Mouse (Mus musculus): ENCODE measurements around the gene Hist1h2bm. TPM values are rescaled to one million over a fixed set of nuclear protein-coding genes. Genes with fewer than 3 reads are reported as not detected.
"Not testable (repeated sequence)": the region's sequence is repeated elsewhere in the genome, so short reads cannot be mapped to it uniquely, and the experiment has no call there.

Gene Hist1h2bm
- polyA plus RNA-seq, 1 experiment from 2014 or later, result 7.9 TPM

DNA sequence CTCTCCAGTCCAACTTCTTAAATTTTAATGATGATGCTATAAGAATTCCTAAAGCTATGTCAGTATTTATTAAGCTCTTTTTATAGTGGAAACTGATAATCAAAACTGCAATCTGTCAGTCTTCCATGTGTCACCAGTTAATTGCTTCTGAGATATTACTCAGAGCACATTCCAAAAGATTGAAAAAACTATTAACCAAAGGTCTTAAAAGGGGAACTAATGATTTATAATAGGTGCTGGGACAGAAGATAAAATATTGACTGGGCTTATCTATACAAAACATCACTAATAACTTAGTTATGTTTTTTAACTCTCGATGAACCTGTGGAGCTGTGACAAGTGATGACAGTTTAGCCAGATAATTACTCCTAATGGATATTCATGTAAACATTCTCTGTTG, 23.2 kb downstream of the Hist1h2bm start:
- 0 out of 2 replicates have a peak, but pooled peaks cover 3% of the 10 kb centered on the region for H3K4me1 ChIP-seq
- 94% methylated on average over 1 of the region's 1 CpGs for WGBS
- no peaks in the 10 kb centered on the region for H3K36me3 ChIP-seq
- H3K4me3 ChIP-seq, result no peak overlapping the region
- no peaks in the 10 kb centered on the region for H3K27me3 ChIP-seq (ENCODE audit: low read depth, poor library complexity, severe bottlenecking)
- no peak for DNase-seq (ENCODE audit: low spot score)
- no peak overlapping the region for H3K27ac ChIP-seq
- no peaks in the 10 kb centered on the region for H3K9me3 ChIP-seq (replicated peaks)

DNA sequence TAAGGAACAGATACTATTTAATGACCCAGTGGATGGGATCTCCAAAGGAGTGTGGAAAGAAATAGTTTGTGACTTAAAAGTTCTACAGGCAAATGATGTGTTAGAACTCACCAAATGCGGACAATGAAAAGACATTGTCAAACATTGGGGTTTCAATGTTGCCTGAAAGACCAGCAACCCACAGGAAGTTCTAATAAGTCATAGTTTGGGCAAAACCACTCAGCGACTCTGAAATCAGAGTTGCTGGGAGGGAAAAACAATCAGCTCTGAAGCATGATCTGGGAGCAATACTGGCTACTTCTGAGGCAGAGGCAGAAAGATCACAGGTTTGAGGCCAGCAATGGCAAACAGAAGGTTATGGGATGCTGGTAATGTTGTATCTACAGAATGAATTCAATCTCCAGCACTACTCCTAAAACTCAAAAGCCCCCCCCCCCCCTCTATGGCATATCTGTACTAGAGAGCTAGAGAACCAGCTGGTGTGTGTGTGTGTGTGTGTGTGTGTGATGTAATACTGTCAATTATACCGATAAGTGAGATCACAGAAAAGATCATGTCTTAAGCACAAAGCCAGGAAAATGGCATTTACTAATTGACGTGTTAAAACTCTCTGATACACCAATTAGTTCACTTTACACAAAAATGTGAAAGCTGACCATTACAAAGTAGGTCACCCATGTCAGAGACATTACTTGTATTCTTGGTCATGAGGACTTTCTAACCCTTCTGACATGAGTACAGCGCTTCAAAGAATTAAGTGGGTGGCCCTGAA, 27.7 kb downstream of the Hist1h2bm start:
- WGBS, result 8% methylated on average over 5 of the region's 5 CpGs
- Histone ChIP-seq H3K9me3 (replicated peaks) (no peaks in the 10 kb centered on the region), H3K27me3 (ENCODE audit: low read depth, poor library complexity, severe bottlenecking) (no peaks in the 10 kb centered on the region), H3K4me3 (peak overlapping the region; percentile 61), H3K36me3 (no peaks in the 10 kb centered on the region), H3K27ac (peak overlapping the region; percentile 92), H3K4me1 (peaks cover 22% of the 10 kb centered on the region)
- DNase-seq (ENCODE audit: low spot score), result peak; percentile 64

DNA sequence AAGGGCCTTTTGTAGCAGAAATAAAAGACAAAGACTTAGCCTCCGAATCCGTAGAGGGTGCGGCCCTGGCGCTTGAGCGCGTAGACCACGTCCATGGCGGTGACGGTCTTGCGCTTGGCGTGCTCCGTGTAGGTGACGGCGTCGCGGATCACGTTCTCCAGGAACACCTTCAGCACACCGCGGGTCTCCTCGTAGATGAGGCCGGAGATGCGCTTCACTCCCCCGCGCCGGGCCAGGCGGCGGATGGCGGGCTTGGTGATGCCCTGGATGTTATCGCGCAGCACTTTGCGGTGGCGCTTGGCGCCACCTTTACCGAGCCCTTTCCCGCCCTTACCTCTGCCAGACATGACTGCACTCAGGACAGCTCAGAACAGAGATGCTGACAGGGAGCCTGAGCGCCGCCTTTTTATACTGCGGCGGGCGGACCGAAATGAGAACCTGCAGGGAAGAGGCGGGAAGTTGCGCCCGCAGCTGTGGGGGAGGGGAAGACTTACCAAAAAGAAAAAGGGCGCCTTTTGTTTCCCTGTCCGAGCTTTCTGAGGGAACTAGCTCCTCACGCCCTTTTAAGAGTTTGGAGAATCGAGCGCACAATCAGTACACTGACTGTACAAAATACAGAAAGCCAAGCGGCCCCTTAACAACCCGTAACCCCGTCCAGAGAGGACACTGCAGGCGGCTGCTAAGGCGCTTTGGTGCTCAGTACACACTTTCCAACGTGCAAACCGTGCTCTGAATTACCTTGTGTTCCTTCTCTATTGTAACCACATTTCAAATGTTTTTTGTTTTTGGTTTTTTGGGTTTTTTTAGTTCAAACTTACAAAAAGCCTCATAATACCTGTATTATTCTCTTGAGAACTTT, 28.5 kb downstream of the Hist1h2bm start, which contains the start of gene Hist1h4k:
Hist1h4k (minus strand) TSS at position 347 of the 859 bp plus-strand sequence.
- DNase-seq (ENCODE audit: low spot score), result peak; percentile 97
- H3K27me3 ChIP-seq (ENCODE audit: low read depth, poor library complexity, severe bottlenecking); H3K36me3 ChIP-seq; H3K9me3 ChIP-seq (replicated peaks): not testable (repeated sequence)
- H3K4me1 ChIP-seq, result peaks cover 25% of the 10 kb centered on the region
- under 1% methylated on average over 52 of the region's 56 CpGs for WGBS
- peak within 1 kb of the TSS; percentile 92 for H3K27ac ChIP-seq
- H3K4me3 ChIP-seq, result peak within 1 kb of the TSS; percentile 61

DNA sequence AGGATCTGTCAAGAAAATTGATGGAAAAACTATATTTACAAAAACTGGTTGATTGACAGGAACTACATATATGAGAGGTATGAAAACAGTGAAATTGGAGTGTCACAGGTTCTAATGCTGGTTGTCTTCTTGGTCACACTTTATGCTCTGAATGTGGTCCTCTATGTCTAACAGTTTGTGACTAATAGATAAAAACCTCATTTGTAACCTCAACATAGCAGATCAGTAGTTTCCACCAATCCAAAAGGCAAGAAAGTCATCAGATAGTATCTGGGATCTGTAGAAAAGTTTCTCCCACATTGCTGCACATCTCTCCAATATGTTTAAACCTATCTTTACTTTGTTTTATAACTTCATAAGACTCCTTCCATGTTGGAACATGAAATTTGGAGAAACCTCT, 29.6 kb downstream of the Hist1h2bm start:
- peak overlapping the region; percentile 92 for H3K27ac ChIP-seq
- H3K9me3 ChIP-seq (replicated peaks), result no peaks in the 10 kb centered on the region
- no peaks in the 10 kb centered on the region for H3K36me3 ChIP-seq
- DNase-seq (ENCODE audit: low spot score), result no peak
- peak overlapping the region; percentile 61; the same call in 1 of the 2 replicates for H3K4me3 ChIP-seq
- peaks cover 27% of the 10 kb centered on the region for H3K4me1 ChIP-seq
- H3K27me3 ChIP-seq (ENCODE audit: low read depth, poor library complexity, severe bottlenecking), result no peaks in the 10 kb centered on the region

DNA sequence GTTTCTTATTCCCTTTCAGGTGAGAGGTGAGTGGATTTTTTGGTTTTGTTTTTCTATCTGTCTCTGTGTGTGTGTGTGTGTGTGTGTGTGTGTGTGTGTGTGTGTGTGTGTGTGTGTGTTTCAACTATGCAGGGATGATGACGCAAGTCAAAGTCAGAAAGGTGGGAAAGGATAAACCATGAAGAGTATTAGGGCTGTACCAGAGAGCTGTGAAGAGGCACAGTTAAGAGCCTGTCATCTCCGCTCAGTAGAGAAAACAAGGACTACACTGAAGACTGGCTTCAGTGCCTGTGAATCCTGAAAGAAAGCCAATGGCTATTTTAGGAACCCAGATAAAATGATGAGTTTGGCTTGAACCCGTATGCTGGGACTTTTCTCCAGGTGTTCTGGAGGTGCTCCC, 30.0 kb downstream of the Hist1h2bm start:
- Histone ChIP-seq H3K4me3 (peak overlapping the region; percentile 55; the same call in 1 of the 2 replicates), H3K4me1 (peaks cover 27% of the 10 kb centered on the region), H3K27me3 (ENCODE audit: low read depth, poor library complexity, severe bottlenecking) (no peaks in the 10 kb centered on the region), H3K36me3 (no peaks in the 10 kb centered on the region), H3K9me3 (replicated peaks) (no peaks in the 10 kb centered on the region), H3K27ac (peak overlapping the region; percentile 92)
- no peak for DNase-seq (ENCODE audit: low spot score)
- WGBS, result 84% methylated on average over 3 of the region's 3 CpGs

DNA sequence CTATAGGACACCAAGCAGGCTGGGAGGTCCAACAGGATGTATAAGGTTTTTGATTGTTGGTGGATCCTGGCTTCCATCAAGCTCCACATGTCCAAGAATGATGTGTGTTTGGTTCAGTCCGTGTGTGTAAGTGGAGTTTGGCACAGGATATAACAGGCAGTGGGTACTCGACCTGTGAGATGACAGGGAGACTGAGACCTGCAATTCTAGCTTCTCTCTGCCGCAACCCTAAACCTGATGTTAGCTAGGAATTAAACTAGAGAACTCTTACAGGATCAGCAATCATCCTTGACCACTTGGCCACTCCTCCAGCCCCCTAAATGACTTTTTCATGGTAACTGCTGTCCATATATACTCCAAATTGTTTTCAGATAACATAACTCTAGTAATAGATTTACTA, 30.5 kb downstream of the Hist1h2bm start:
- peak; percentile 40 for DNase-seq (ENCODE audit: low spot score)
- Histone ChIP-seq H3K4me3 (peak overlapping the region; percentile 55), H3K9me3 (replicated peaks) (no peaks in the 10 kb centered on the region), H3K4me1 (peaks cover 27% of the 10 kb centered on the region), H3K36me3 (no peaks in the 10 kb centered on the region), H3K27ac (peak overlapping the region; percentile 92), H3K27me3 (ENCODE audit: low read depth, poor library complexity, severe bottlenecking) (no peaks in the 10 kb centered on the region)
- WGBS, result 38% methylated on average over 3 of the region's 3 CpGs

DNA sequence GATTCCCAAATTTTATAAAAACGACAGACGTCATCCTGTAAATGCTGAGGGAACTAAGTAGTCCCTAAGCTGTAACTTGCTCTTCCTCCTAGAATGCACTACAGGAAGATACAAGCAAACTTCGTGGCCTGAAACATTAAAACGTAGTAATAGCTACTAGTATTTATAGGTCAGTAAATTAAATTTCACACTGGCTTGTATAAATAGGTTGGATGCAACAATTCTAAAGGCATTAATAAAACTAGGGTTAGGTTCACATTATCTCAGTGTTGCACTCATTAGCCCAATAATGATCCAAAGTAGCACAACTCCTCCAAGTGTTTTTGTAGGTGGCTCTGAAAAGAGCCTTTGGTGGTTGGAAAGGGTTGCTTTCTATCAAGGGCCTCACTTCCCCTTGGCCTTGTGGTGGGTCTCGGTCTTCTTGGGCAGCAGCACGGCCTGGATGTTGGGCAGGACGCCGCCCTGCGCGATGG, 31.2 kb downstream of the Hist1h2bm start:
- DNase-seq (ENCODE audit: low spot score), result no peak
- H3K36me3 ChIP-seq, result no peaks in the 10 kb centered on the region
- no peaks in the 10 kb centered on the region for H3K9me3 ChIP-seq (replicated peaks)
- H3K27me3 ChIP-seq (ENCODE audit: low read depth, poor library complexity, severe bottlenecking), result no peaks in the 10 kb centered on the region
- WGBS, result 5% methylated on average over 10 of the region's 10 CpGs
- H3K4me1 ChIP-seq, result peaks cover 24% of the 10 kb centered on the region
- H3K4me3 ChIP-seq, result peak overlapping the region; percentile 55
- H3K27ac ChIP-seq, result peak overlapping the region; percentile 92

GRCm38 (mm10) chr13:21753524-21754285, 31.9 kb downstream of the Hist1h2bm start, which contains the start of the genes Hist1h2ak and Hist1h2bn:
Gene Hist1h2ak (minus strand): TSS chr13:21753827.
Gene Hist1h2bn (plus strand): TSS chr13:21754123.
- H3K27ac ChIP-seq, result peak within 1 kb of the TSS; percentile 92
- H3K4me1 ChIP-seq, result peaks cover 24% of the 10 kb centered on the region
- DNase-seq (ENCODE audit: low spot score), result peak; percentile 80
- H3K27me3 ChIP-seq (ENCODE audit: low read depth, poor library complexity, severe bottlenecking); H3K9me3 ChIP-seq (replicated peaks); H3K36me3 ChIP-seq: not testable (repeated sequence)
- H3K4me3 ChIP-seq, result peak within 1 kb of the TSS; percentile 55
- WGBS, result 0% methylated on average over 49 of the region's 50 CpGs

DNA sequence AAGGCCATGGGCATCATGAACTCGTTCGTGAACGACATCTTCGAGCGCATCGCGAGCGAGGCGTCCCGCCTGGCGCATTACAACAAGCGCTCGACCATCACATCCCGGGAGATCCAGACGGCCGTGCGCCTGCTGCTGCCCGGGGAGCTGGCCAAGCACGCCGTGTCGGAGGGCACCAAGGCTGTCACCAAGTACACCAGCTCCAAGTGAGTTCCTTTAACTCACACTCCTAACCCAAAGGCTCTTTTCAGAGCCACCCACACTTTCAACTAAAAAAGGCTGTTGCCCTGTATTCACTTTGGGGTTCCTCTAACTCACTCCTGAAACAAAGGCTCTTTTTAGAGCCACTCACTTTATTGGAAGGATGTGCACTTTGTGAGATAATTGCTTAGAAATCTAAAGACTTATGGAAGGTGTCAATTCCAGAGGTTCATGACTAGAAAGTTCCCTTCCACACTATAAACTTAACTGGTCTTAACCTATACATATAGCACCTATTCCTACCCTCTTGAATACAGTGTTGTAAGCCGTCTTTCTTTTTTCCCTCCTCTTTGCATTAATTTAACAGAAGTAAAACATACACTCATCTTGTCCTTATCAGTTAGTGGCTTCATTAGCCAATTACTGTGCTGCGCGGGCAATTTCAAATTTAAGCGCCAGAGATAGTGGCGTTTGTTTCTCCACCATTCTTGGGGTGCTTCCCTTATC, 32.6 kb downstream of the Hist1h2bm start:
- Histone ChIP-seq H3K27ac (peak overlapping the region; percentile 87), H3K4me1 (peaks cover 24% of the 10 kb centered on the region), H3K4me3 (peak overlapping the region; percentile 55)
- H3K9me3 ChIP-seq (replicated peaks); H3K36me3 ChIP-seq; H3K27me3 ChIP-seq (ENCODE audit: low read depth, poor library complexity, severe bottlenecking); DNase-seq (ENCODE audit: low spot score): not testable (repeated sequence)
- 2% methylated on average over 13 of the region's 26 CpGs for WGBS

GRCm38 (mm10) chr13:21755707-21756106, 33.9 kb downstream of the Hist1h2bm start:
- H3K9me3 ChIP-seq (replicated peaks), result no peaks in the 10 kb centered on the region
- no peaks in the 10 kb centered on the region for H3K27me3 ChIP-seq (ENCODE audit: low read depth, poor library complexity, severe bottlenecking)
- peak overlapping the region; percentile 36; the same call in 1 of the 2 replicates for H3K27ac ChIP-seq
- H3K4me3 ChIP-seq, result peak overlapping the region; percentile 55; the same call in 1 of the 2 replicates
- 86% methylated on average over 1 of the region's 1 CpGs for WGBS
- peaks cover 24% of the 10 kb centered on the region for H3K4me1 ChIP-seq
- no peaks in the 10 kb centered on the region for H3K36me3 ChIP-seq
- no peak for DNase-seq (ENCODE audit: low spot score)

All from limb, embryonic 10.5 days (tissue).